Mouse (Mus musculus): Measurements from ENCODE around the gene Mov10l1.

GRCm38 (mm10) chr15:88999124-88999523, 16.4 kb downstream of the Mov10l1 start:
- peak; percentile 67 for TF ChIP-seq CTCF (IDR thresholded peaks at IDR 0.05; ENCODE audit: low read depth, low read length)
- TF ChIP-seq POLR2A (IDR thresholded peaks at IDR 0.05; ENCODE audit: extremely low read depth, insufficient read depth, low read length) = no peak

Measured in liver, adult 2 months (tissue).